Mouse (Mus musculus): ENCODE data around the gene Nat8f4.

DNA sequence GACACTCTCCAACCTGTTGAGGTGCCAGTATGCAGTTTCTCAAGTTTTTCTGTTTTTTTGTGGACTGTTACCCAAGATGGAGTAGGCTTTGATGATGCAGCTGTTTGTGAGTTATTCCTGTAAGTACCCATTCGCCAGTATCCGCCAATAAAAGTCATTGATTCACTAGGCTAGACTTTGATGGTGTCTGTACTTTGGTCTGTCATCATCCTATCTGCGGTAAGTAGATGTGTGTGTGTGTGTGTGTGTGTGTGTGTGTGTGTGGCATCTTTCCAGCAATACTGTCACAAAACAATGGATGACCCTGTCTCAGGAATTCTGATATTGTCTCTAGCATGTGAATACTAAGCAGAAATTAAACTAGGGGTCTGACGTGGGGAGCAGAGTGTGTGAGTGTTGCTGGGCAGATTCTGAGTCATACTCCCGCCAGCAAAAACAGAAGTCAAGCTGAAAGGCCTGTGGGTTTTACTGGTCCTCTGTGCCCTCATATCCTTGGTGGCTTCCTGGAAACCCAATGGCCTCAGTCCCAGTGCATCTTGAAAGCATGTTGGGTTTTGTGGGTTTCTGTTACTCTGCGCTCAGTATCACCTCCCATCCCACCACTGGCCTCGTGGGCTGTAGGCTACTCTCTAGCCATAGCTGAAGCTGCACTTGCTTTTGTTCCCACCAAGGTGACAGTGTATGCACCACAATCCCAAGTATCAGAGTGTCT, 53.5 kb downstream of the Nat8f4 start:
- TF ChIP-seq CTCF (IDR thresholded peaks at IDR 0.05; ENCODE audit: low read depth) (no peak), EP300 (IDR thresholded peaks at IDR 0.05; ENCODE audit: low read depth) (no peak)

Measured in liver, embryonic 14.5 days (tissue).